Mouse (Mus musculus) bone marrow macrophage, adult 2 months (primary cell): ENCODE data around the gene Six1. TPM values are rescaled to one million over a fixed set of nuclear protein-coding genes. Genes with fewer than 3 reads are reported as not detected.
"Not testable (repeated sequence)": the region's sequence is repeated elsewhere in the genome, so short reads cannot be mapped to it uniquely, and the experiment has no call there.

Experiments used
- H3K27ac ChIP-seq: 2 replicates; pipeline ENCODE4 v1.5.1; 2012; ENCODE audit warnings: low read depth, low read length; ENCODE audit not compliant: insufficient read depth
- H3K4me1 ChIP-seq: 2 replicates; pipeline ENCODE4 v1.6.1; 2012; ENCODE audit warnings: low read length; ENCODE audit not compliant: control insufficient read depth, insufficient read depth
- H3K4me3 ChIP-seq: 2 replicates; pipeline ENCODE4 v1.5.1; 2012; ENCODE audit warnings: mild to moderate bottlenecking, low read length, moderate library complexity; ENCODE audit not compliant: insufficient read depth
- CTCF ChIP-seq: IDR thresholded peaks from 2 replicates; pipeline ENCODE4 v1.5.1; 2012; ENCODE audit warnings: low read depth, mild to moderate bottlenecking, low read length, moderate library complexity
- POLR2A ChIP-seq: IDR thresholded peaks from 2 replicates; pipeline ENCODE4 v1.6.1; 2012; ENCODE audit warnings: mild to moderate bottlenecking, low read depth, low read length, borderline replicate concordance
- polyA plus RNA-seq: library from polyadenylated mRNA; stranded (reverse); fragments of >200 nt; gene quantifications from 2 replicates; pipeline ENCODE4 v1.2.4, GENCODE M21; 2012; ENCODE audit not compliant: missing spikeins, insufficient read depth, insufficient read length

The Six1 gene
- polyA plus RNA-seq, result 0.59 TPM in 1 of 2 replicates, not detected in the other

DNA sequence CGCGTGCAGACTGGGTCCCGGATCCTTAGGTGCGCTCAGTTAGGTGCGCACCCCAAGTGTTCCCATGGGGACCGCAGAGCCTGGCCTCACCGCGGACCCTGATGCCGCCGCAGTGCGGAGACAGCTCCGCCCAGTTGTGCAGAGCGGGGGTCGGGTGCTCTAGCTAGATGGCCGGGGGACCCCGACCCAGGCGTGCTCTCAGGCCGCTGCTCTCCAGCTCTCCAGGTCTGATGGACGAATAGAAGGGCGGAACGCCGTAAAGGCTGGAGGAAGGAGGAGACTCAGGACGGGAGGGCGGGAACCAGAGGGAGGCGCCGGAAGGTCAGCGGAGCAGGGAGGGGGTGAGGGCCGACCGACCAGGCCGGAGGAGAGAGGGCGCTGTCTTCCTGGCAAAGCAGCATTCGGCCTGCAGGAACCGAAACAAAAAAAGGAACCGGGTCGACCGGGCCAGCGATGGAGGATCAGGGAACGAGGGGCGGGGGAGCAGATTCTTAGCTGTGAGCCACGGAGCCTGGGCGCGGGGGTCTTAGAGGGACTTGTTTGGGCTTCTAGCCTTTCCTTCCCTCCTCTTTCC, at the start of gene Six1:
Gene Six1, minus strand, starts transcription at position 220 of the 574 bp plus-strand sequence.
- H3K27ac ChIP-seq, result no peak within 1 kb of the TSS
- no peaks in the 10 kb centered on the region for H3K4me1 ChIP-seq
- no peak for TF ChIP-seq POLR2A
- peak within 1 kb of the TSS; percentile 79 for H3K4me3 ChIP-seq

DNA sequence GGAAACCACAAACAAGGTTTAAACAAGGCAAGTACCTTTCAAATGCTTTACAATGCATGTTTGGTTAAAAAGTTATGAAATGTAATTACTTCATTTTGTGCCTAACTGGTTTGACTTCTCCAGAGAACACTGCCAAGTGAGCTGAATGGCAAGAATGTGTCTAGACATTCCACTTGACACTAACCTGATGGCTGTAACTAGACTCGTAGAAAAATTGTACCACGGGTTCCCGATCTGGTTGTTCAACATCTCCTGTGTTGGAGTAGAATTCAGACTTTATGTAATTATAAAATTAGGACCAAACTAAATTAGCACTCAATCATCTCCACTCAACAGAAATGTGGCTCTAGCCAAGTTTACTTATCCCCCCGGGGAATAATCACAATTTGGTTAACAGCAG, 44.9 kb upstream of the Six1 start:
- Histone ChIP-seq H3K27ac (no peak overlapping the region), H3K4me1 (no peaks in the 10 kb centered on the region), H3K4me3 (no peak overlapping the region)
- TF ChIP-seq POLR2A, result no peak
- TF ChIP-seq CTCF, result no peak

DNA sequence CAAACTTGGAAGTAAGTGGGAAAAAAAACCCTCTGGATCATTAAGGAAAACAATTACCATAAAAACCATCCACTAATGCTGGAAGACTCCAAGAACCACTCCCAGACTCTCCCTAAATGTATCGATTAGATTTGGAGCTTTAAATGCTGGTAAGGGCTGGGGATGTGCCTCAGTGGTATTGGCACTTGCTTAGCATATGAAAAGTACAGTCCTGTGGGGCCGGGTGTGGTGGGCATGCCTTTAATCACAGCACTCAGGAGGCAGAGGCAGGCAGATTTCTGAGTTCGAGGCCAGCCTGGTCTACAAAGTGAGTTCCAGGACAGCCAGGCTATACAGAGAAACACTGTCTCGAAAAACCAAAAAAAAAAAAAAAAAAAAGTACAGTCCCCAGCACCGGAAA, 42.5 kb upstream of the Six1 start:
- not testable (repeated sequence) for H3K4me3 ChIP-seq

DNA sequence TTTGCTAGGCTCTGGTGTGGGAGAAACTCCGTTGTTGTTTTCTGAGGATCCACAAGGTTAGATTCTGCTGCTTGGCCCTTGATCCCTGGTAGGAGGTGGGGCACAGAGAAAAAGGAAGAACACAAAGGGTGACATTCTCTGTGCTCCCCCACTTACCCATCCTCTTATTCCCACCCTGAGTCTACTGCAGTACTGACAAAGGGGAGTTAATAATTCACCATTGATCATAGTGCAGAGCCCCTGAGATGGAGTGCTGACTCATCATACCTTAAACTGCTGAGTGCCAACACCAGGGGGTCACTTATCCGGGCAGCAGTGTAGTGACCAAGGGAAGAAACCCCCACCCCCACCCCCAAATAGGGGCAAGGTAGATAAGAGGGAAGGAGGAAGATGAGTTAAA, 40.9 kb upstream of the Six1 start:
- TF ChIP-seq POLR2A, result no peak
- no peak for TF ChIP-seq CTCF
- no peak overlapping the region for H3K4me3 ChIP-seq
- H3K4me1 ChIP-seq, result no peaks in the 10 kb centered on the region
- H3K27ac ChIP-seq, result no peak overlapping the region

More for the DNA sequence above, 42.5 kb upstream of the Six1 start:
- not testable (repeated sequence) for H3K4me1 ChIP-seq, H3K27ac ChIP-seq

DNA sequence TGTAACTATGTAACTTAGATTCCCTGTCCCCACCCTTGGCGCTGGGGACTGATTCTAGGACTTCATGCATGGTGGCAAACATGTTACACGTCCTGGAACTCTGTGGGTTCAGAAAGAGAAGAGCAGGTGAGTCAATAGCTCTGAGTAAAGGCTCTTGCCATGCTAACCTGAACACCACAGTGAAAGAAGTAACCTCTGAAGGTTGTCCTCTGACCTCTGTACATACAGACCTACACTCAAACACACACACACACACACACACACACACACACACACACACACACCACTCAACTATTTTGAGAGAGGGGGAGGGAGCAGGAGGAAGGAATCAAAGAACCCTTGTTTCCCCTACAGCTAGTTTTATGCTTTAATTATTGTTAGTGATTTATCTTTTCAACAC, 40.5 kb upstream of the Six1 start:
- TF ChIP-seq CTCF (no peak), POLR2A (no peak)
- no peak overlapping the region for H3K27ac ChIP-seq
- no peak overlapping the region for H3K4me3 ChIP-seq
- H3K4me1 ChIP-seq, result no peaks in the 10 kb centered on the region

DNA sequence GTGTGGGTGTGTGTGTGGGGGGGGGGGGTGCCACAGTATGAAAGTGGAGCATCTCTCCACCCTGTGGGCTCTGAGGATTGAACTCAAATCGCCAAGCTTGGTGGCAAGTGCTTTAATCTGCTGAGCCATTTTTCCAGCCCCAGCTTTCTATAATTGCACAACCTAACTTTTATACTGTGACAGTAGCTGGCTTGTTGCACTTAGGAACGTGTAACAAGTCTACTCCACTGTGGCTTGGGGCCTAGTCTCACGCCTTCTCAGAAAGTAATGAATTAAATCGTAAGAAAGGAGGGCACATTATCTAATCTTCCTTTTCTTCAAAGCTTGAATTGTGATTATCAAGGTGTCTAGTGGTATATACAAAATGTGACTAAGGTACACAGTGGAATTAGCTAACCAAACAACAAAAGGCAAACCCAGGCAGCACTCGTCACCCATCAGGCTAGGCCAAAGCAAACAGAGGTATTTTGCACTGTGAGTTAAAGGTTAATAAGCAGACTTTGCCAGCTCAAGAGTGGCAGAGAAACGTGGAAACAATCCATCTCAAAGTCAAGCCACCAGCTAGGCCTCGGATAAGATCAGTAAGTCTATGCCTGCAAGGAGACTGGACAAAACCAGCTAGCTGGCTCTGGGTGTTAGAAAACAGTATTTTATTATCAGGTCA, 37.1 kb upstream of the Six1 start:
- Histone ChIP-seq H3K27ac (no peak overlapping the region), H3K4me1 (peaks cover 6% of the 10 kb centered on the region), H3K4me3 (no peak overlapping the region)
- TF ChIP-seq POLR2A (no peak), CTCF (no peak)

DNA sequence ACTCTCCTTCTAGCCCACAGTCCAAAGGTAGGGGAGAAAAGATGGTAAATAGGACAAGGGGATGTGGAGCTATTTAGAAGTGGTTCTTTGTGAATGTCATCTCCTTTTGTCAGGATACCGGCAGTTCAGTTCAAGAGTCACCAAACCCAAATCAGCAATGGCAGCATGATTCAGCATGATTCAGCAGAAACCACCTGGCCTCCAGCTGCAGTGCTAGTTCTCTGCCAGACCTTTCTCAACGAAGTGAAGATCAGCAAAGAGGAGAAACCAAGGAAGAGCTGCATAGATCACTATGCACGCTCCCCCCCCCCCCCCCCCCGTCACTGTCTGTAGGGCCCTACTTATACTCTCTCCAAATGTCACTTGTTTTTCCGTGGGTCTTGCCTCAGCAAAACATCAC, 35.2 kb upstream of the Six1 start:
- Histone ChIP-seq H3K4me1 (peaks cover 6% of the 10 kb centered on the region), H3K27ac (no peak overlapping the region), H3K4me3 (no peak overlapping the region)
- no peak for TF ChIP-seq CTCF
- TF ChIP-seq POLR2A, result no peak

DNA sequence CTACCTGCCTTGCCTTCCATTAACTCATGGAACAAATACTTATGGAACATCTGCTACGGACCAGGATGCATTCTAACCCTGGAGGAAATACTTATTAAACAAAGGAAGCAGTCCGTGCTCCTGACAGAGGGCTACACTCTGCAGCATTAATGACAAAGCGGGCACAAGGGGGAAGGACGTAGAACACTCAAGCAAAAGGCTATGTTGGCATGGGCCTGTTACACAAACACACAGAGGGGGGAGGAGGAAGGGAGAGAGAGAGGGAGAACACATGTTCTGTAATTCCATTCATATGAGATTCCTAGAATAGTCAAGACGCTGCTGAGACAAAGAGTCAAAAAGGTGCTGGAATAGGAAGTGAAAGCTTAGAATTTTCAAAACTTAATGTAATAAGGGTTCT, 34.8 kb upstream of the Six1 start:
- Histone ChIP-seq H3K4me3 (no peak overlapping the region), H3K4me1 (peaks cover 8% of the 10 kb centered on the region), H3K27ac (no peak overlapping the region)
- TF ChIP-seq POLR2A (no peak), CTCF (no peak)

DNA sequence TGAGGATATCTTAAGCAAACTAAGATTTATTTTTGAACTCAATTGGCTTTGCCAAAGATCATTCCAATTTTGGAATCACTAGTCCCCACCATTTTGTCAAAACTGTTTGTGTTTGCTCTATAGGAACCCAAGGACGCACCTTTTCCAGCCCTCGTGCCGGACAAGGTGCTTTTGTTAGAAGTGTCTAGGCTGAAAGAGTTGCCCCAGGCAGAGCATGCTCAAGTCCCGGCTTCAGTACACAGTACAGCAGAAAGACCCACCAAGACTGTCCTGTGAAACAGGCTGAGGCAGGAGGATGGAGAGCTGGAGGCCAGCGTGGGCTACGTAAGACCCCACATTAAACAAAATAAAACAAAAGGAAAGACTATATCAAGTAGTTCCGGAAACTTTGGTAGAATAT, 33.4 kb upstream of the Six1 start:
- TF ChIP-seq CTCF (no peak), POLR2A (no peak)
- no peak overlapping the region for H3K27ac ChIP-seq
- H3K4me1 ChIP-seq, result peaks cover 13% of the 10 kb centered on the region

DNA sequence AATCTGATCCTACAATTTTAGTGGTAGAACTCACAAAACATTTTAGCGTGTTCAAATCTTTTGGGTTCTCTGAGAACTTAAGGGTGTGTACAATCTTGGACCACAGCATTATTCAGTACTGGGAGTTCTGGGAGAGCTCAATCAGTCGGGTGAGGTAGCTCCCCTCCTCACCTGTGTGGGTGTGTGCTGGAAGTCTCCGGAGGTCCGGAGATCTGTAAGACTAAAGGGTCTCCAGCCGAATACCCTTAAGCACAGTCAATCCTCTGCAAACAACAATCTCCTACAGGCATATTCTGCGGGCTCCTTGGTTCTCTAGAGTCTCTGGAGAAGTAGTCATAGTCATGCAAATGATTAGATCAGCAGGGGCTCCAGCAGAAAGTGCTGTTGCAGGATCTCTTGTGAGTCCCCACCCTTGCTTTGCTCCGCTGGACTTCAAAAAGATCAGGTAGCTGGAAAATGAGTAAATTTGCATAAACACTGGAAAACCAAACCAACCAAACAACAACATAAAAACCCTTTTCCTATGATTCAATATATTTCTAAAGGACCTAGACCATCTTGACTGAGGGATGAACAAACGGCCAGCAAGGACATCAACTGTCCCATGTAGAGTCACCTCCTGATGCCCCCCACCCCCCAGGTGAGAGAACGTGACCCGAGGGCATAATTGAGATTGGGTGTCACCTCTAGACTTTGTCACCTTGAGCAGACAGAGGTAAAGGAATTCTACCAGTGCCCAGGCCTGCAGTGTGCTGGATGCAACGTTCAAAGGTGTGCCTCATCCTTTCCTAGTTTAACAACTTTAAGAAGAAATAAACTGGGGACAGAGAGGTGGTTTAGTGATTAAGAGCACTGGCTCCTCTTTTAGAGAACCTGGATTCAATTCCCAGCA, 32.3 kb upstream of the Six1 start:
- no peak for TF ChIP-seq POLR2A
- TF ChIP-seq CTCF, result no peak
- Histone ChIP-seq H3K4me1 (peaks cover 13% of the 10 kb centered on the region), H3K27ac (no peak overlapping the region), H3K4me3 (no peak overlapping the region)

More for the DNA sequence above, 33.4 kb upstream of the Six1 start:
- no peak overlapping the region for H3K4me3 ChIP-seq
